Mouse (Mus musculus) G1E-ER4 (cell line): Measurements from ENCODE around the gene Gm29735. TPM values are rescaled to one million over a fixed set of nuclear protein-coding genes. Genes with fewer than 3 reads are reported as not detected.
"Not testable (repeated sequence)": the region's sequence is repeated elsewhere in the genome, so short reads cannot be mapped to it uniquely, and the experiment has no call there.

ENCODE experiments used
- GATA1 ChIP-seq: IDR thresholded peaks from one replicate; pipeline ENCODE4 v1.8.0; 2012; ENCODE audit warnings: low read length, inconsistent platforms
- polyA plus RNA-seq: library from polyadenylated mRNA; stranded (reverse); fragments of >175 nt; gene quantifications from 2 replicates; pipeline ENCODE4 v1.2.3, GENCODE M21; 2012

Gene Gm29735
- polyA plus RNA-seq, 1 experiment, result not detected

GRCm38 (mm10) chr7:142140696-142141095, 16.2 kb downstream of the Gm29735 start:
- no peak for TF ChIP-seq GATA1

- not testable (repeated sequence) for TF ChIP-seq GATA1
These were observed 21.0 kb downstream of the Gm29735 start, which contains the start of gene Gm39115 for GRCm38 (mm10) chr7:142135934-142136333. Gene Gm39115 (minus strand): TSS chr7:142136034.

GRCm38 (mm10) chr7:142134206-142134995, 22.5 kb downstream of the Gm29735 start:
- no peak for TF ChIP-seq GATA1

GRCm38 (mm10) chr7:142128843-142129242, 28.1 kb downstream of the Gm29735 start:
- no peak for TF ChIP-seq GATA1

- not testable (repeated sequence) for TF ChIP-seq GATA1
These were observed 36.3 kb downstream of the Gm29735 start, which contains the start of gene Gm45618 for GRCm38 (mm10) chr7:142120629-142121028. Gene Gm45618 (minus strand): TSS chr7:142120729.

GRCm38 (mm10) chr7:142119632-142120031, 37.3 kb downstream of the Gm29735 start:
- no peak for TF ChIP-seq GATA1

Other genes starting within 250 kb of the Gm29735 start
- gene Tollip, start 238.6 kb downstream of the Gm29735 start, polyA plus RNA-seq, result 62.0 and 70.2 TPM in 2 replicates
- 0.02 TPM in 1 of 2 replicates, not detected in the other for gene Brsk2, start 207.4 kb downstream of the Gm29735 start, polyA plus RNA-seq
- 38.6 and 39.4 TPM in 2 replicates for gene Mob2, start 96.0 kb downstream of the Gm29735 start, polyA plus RNA-seq
- gene Dusp8, start 61.3 kb downstream of the Gm29735 start, polyA plus RNA-seq, result 0.24 and 0.28 TPM in 2 replicates
- gene Gm45618, start 36.4 kb downstream of the Gm29735 start, polyA plus RNA-seq, result not detected in 2 replicates
- gene Gm39115, start 21.1 kb downstream of the Gm29735 start, polyA plus RNA-seq, result not detected in 2 replicates
- gene Gm45337, start 12.5 kb downstream of the Gm29735 start, polyA plus RNA-seq, result not detected in 2 replicates
- not detected in 2 replicates for gene Gm4553, start 8.6 kb upstream of the Gm29735 start, polyA plus RNA-seq
- not detected in 2 replicates for gene Krtap5-2, start 18.9 kb upstream of the Gm29735 start, polyA plus RNA-seq
- gene Gm10153, start 33.3 kb upstream of the Gm29735 start, polyA plus RNA-seq, result not detected in 2 replicates
- gene Krtap5-3, start 44.3 kb upstream of the Gm29735 start, polyA plus RNA-seq, result not detected in 2 replicates
- not detected in 2 replicates for gene Gm7579, start 54.7 kb upstream of the Gm29735 start, polyA plus RNA-seq
- gene Krtap5-5, start 72.9 kb upstream of the Gm29735 start, polyA plus RNA-seq, result not detected in 2 replicates
- not detected in 2 replicates for gene Gm40460, start 84.0 kb upstream of the Gm29735 start, polyA plus RNA-seq
- not detected in 2 replicates for gene Gm2431, start 101.2 kb upstream of the Gm29735 start, polyA plus RNA-seq
- not detected in 2 replicates for gene Gm4559, start 117.2 kb upstream of the Gm29735 start, polyA plus RNA-seq
- gene Krtap5-1, start 140.0 kb upstream of the Gm29735 start, polyA plus RNA-seq, result not detected in 2 replicates
- gene Krtap5-4, start 146.4 kb upstream of the Gm29735 start, polyA plus RNA-seq, result not detected in 2 replicates
- gene Ifitm10, start 216.6 kb upstream of the Gm29735 start, polyA plus RNA-seq, result 0.06 TPM in 1 of 2 replicates, not detected in the other
- 24.2 and 26.1 TPM in 2 replicates for gene Gm49369, start 225.6 kb upstream of the Gm29735 start, polyA plus RNA-seq
- gene Ctsd, start 230.9 kb upstream of the Gm29735 start, polyA plus RNA-seq, result 33.0 and 46.6 TPM in 2 replicates